Mouse (Mus musculus) intestine, embryonic 16.5 days (tissue): ENCODE measurements around the gene Ggt6. TPM values are rescaled to one million over a fixed set of nuclear protein-coding genes. Genes with fewer than 3 reads are reported as not detected.
A peak's percentile ranks its signal among the peaks of the same experiment; 100 is the strongest.

ENCODE experiments used
- ATAC-seq: fragments of 200-750 bp; cut with Nextera tagmentation; 2 replicates; pipeline ENCODE4 v1.8.0; 2017; ENCODE audit warnings: moderate TSS enrichment, moderate library complexity
- H3K27ac ChIP-seq: fragments of 300-500 bp; sonication (generic); 2 replicates; pipeline ENCODE4 v1.5.1; 2014; ENCODE audit warnings: mild to moderate bottlenecking, low read length
- H3K27me3 ChIP-seq: fragments of 300-500 bp; sonication (generic); replicated peaks from 2 replicates; pipeline ENCODE4 v1.6.1; 2014; ENCODE audit warnings: low read length, control low read depth, mixed read lengths; ENCODE audit not compliant: control insufficient read depth, insufficient read depth
- H3K36me3 ChIP-seq: fragments of 300-500 bp; sonication (generic); 2 replicates; pipeline ENCODE4 v1.6.1; 2014; ENCODE audit warnings: low read length, control low read depth; ENCODE audit not compliant: control insufficient read depth, insufficient read depth
- H3K4me1 ChIP-seq: fragments of 300-500 bp; sonication (generic); 2 replicates; pipeline ENCODE4 v1.6.1; 2014; ENCODE audit warnings: low read length, control low read depth, mixed read lengths; ENCODE audit not compliant: control insufficient read depth, insufficient read depth
- H3K4me2 ChIP-seq: fragments of 300-500 bp; sonication (generic); 2 replicates; pipeline ENCODE4 v1.6.1; 2014; ENCODE audit warnings: low read depth, low read length, control low read depth
- H3K4me3 ChIP-seq: fragments of 300-500 bp; sonication (generic); 2 replicates; pipeline ENCODE4 v1.5.1; 2014; ENCODE audit warnings: mild to moderate bottlenecking, low read length
- H3K9ac ChIP-seq: fragments of 300-500 bp; sonication (generic); 2 replicates; pipeline ENCODE4 v1.6.1; 2014; ENCODE audit warnings: low read depth, low read length
- H3K9me3 ChIP-seq: fragments of 300-500 bp; sonication (generic); 2 replicates; pipeline ENCODE4 v1.6.1; 2016; ENCODE audit warnings: low read length, control low read depth; ENCODE audit not compliant: control insufficient read depth
- WGBS: fragments of 180-500 bp; shearing (Covaris S2); extraction: QIAGEN DNeasy Blood & Tissue Kit; methylation state at CpG from one replicate; pipeline ENCODE4 v1.1.7; 2014; 5-methylcytosine and 5-hydroxymethylcytosine counted together
- polyA plus RNA-seq: library from polyadenylated mRNA; unstranded; fragments of >200 nt; fragmentation: Nextera tagmentation; extraction: Ambion mirVana; gene quantifications from 2 replicates; pipeline ENCODE4 v1.2.1, GENCODE M21; 2015

Gene Ggt6
- polyA plus RNA-seq, 1 experiment from 2014 or later = 19.2 TPM

DNA sequence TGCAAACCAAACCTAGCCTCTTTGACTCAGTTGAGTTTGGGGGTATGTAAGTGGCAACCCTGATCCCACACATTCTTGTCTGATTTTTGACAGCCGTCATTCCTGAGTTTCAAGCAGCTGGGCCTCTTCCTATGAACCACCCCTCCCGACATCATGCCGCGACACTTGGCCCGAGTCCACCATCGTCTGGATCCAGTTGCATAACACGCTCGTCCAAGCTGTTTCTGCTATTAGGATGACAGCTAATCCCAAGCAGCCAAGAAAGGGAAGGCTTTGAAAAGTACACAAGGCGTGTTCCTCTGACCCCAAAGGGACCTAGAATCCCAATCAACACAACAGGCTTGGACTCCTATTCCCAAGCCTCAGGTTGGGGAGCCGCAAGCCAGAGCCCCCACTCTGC, 38.3 kb upstream of the Ggt6 start:
- Histone ChIP-seq H3K4me3 (no peak overlapping the region), H3K4me2 (no peak overlapping the region), H3K27me3 (no peaks in the 10 kb centered on the region), H3K36me3 (peaks cover 4% of the 10 kb centered on the region; the same call in 1 of the 2 replicates), H3K9me3 (no peaks in the 10 kb centered on the region), H3K27ac (peak overlapping the region; percentile 69), H3K4me1 (peaks cover 17% of the 10 kb centered on the region), H3K9ac (no peak overlapping the region)
- peak; percentile 58; the same call in 1 of the 2 replicates for ATAC-seq
- WGBS = 57% methylated on average over 10 of the region's 10 CpGs

GRCm38 (mm10) chr11:72397811-72398525, 37.4 kb upstream of the Ggt6 start:
- 84% methylated on average over 8 of the region's 8 CpGs for WGBS
- H3K4me3 ChIP-seq = no peak overlapping the region
- H3K4me2 ChIP-seq = no peak overlapping the region
- H3K9ac ChIP-seq = no peak overlapping the region
- peaks cover 19% of the 10 kb centered on the region for H3K4me1 ChIP-seq
- H3K9me3 ChIP-seq = no peaks in the 10 kb centered on the region
- H3K27ac ChIP-seq = peak overlapping the region; percentile 69; the same call in 1 of the 2 replicates
- H3K27me3 ChIP-seq = no peaks in the 10 kb centered on the region
- peaks cover 4% of the 10 kb centered on the region; the same call in 1 of the 2 replicates for H3K36me3 ChIP-seq
- ATAC-seq = no peak

DNA sequence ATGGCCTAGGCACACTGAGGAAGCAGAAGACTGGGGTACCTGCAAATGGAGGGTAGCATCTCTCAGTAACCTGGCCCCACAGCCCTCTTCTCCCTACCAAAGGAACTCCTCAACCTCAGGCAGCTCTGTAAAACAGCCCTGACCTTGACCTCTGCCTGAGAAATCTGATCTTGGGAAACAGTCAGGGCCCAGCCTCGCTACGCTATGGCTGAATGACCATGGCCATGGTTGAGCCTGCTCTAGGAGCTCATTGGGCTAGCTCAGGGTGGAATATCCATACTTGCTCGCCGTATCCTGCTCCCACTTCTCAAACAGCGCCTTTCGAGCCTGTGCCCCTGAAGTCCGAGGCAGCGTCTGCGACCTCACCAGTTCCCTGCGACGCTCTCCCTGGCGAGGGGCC, 34.3 kb upstream of the Ggt6 start:
- H3K9ac ChIP-seq = no peak overlapping the region
- no peak overlapping the region for H3K27ac ChIP-seq
- 88% methylated on average over 12 of the region's 12 CpGs for WGBS

DNA sequence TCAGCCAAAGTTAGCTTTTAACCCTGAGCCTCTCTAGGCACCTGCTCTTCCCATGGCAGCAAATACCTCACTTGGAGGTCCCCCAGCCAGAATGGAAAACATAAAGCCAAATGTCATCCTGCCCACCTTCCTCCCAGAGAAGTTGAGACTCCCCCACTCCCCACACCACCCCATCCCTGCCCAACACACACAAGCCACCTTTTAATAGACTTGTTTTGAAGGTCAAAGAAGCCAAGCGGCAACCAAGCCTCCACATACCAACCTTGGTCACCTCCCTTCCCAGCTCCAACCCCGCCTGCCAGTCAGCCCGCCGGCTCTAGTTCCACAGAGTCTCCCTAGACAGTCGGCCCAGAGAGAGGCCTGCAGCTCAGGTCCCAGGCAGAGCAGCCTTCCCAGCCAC, 33.3 kb upstream of the Ggt6 start:
- ATAC-seq = no peak
- no peaks in the 10 kb centered on the region for H3K9me3 ChIP-seq
- no peaks in the 10 kb centered on the region for H3K27me3 ChIP-seq
- H3K9ac ChIP-seq = no peak overlapping the region
- H3K27ac ChIP-seq = no peak overlapping the region
- no peak overlapping the region for H3K4me3 ChIP-seq
- H3K4me2 ChIP-seq = no peak overlapping the region
- H3K36me3 ChIP-seq = peaks cover 4% of the 10 kb centered on the region; the same call in 1 of the 2 replicates
- peaks cover 24% of the 10 kb centered on the region for H3K4me1 ChIP-seq
- 65% methylated on average over 5 of the region's 5 CpGs for WGBS

More for the DNA sequence above, 34.3 kb upstream of the Ggt6 start:
- H3K4me3 ChIP-seq = no peak overlapping the region
- H3K4me2 ChIP-seq = no peak overlapping the region
- H3K4me1 ChIP-seq = peaks cover 24% of the 10 kb centered on the region
- H3K36me3 ChIP-seq = peaks cover 4% of the 10 kb centered on the region; the same call in 1 of the 2 replicates
- H3K9me3 ChIP-seq = no peaks in the 10 kb centered on the region
- ATAC-seq = no peak
- no peaks in the 10 kb centered on the region for H3K27me3 ChIP-seq

DNA sequence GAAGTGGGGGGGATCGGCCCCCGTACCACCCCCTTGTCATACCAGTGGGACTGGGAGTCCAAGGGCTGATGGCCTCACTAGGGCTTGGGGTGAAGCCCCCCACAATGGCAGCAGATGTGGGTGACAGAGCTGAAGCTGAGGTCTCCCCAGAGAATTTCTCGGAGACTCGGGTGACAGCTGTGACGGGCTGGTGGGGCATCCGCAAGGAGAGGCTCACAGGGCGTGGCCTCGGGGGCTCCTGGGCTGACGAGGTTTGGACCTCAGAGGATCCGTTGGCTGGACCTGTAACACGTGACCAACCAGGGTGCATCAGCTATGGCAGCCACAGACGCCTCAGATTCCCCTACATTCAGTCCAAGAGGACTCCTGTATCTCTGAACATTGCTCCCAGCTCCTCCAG, 32.4 kb upstream of the Ggt6 start:
- H3K36me3 ChIP-seq = peaks cover 4% of the 10 kb centered on the region; the same call in 1 of the 2 replicates
- H3K4me3 ChIP-seq = no peak overlapping the region
- no peak overlapping the region for H3K9ac ChIP-seq
- peaks cover 27% of the 10 kb centered on the region for H3K4me1 ChIP-seq
- no peak overlapping the region for H3K27ac ChIP-seq
- no peaks in the 10 kb centered on the region for H3K9me3 ChIP-seq
- H3K4me2 ChIP-seq = no peak overlapping the region
- H3K27me3 ChIP-seq = no peaks in the 10 kb centered on the region
- no peak for ATAC-seq
- 86% methylated on average over 12 of the region's 12 CpGs for WGBS

DNA sequence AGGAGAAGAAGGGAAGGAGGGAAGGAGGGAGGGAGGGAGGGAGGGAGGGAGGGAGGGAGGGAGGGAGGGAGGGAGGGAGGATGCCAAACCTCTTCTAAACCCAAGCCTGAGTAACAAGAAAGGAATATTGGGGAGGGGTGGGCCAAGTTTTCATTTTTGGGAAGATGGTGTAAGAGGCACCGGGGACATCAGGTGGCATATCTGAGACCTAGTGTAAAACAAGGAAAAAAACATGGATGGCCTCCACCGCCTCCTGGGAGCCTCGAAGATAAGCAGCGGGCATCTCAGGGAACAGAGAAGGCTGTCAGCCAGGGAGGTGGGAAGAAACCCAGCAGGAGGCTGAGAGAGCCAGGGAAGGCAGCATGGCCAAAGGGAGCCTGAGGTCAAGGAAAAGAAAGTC, 29.8 kb upstream of the Ggt6 start:
- H3K9ac ChIP-seq = no peak overlapping the region
- no peak overlapping the region for H3K4me2 ChIP-seq
- ATAC-seq = no peak
- no peaks in the 10 kb centered on the region for H3K27me3 ChIP-seq
- peaks cover 48% of the 10 kb centered on the region for H3K4me1 ChIP-seq
- 46% methylated on average over 4 of the region's 4 CpGs for WGBS
- H3K9me3 ChIP-seq = no peaks in the 10 kb centered on the region
- no peak overlapping the region for H3K4me3 ChIP-seq
- H3K27ac ChIP-seq = no peak overlapping the region
- H3K36me3 ChIP-seq = no peaks in the 10 kb centered on the region

DNA sequence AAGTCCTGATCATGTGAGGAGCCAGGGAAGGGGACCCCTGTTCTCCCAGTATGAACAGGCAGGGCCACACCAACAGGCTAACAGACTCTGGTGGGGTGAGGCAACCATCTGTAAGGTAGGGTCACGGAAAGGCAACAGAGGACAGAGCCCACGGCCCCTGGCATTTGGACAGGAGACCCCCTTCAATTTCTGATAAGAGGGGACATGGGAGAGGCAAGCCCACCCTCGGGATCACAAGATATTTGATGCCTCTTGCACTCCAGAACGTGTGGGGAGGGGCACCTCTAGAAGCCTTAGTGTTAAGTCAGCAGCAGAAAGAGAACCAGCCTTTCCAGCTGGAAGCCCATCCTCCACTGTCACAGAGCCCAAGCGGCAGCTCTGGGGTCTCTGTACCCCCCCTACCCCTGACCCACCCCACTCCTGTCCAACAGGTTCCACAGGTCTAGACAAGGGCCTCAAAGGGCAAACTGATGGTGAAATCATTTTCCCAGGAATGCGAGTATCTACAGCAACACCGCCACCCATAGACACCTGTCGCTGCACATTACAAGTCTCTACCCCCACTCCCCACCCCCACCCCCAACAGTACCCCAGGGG, 29.1 kb upstream of the Ggt6 start:
- H3K4me1 ChIP-seq = peaks cover 52% of the 10 kb centered on the region
- H3K9ac ChIP-seq = no peak overlapping the region; the same call in 1 of the 2 replicates
- H3K27ac ChIP-seq = no peak overlapping the region
- no peaks in the 10 kb centered on the region for H3K9me3 ChIP-seq
- peak; percentile 35; the same call in 1 of the 2 replicates for ATAC-seq
- WGBS = 49% methylated on average over 8 of the region's 8 CpGs
- no peaks in the 10 kb centered on the region for H3K36me3 ChIP-seq
- no peaks in the 10 kb centered on the region for H3K27me3 ChIP-seq
- no peak overlapping the region for H3K4me3 ChIP-seq
- peak overlapping the region; percentile 99; the same call in 1 of the 2 replicates for H3K4me2 ChIP-seq

DNA sequence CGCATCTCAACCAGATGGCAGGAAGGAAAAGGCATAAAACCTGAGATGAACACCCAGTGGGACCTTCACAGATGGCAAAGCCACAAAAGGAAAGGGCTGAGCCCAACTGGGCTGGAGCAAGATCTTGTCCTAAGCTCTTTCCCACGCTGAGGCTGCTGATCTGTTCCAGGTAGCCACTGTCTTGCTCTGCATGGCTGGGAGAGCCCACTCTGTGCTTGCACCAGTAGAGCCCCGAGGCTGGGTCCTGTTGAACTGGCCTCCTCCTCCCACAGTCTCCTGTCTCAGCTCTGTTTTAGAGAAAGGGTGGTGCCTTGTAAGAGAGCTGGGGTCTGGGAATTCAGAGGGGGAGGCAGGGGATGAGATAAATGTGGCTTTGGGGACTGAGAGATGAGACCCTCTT, 28.2 kb upstream of the Ggt6 start:
- peak overlapping the region; percentile 5; the same call in 1 of the 2 replicates for H3K27ac ChIP-seq
- no peak for ATAC-seq
- 25% methylated on average over 3 of the region's 3 CpGs for whole genome bisulfite sequencing

DNA sequence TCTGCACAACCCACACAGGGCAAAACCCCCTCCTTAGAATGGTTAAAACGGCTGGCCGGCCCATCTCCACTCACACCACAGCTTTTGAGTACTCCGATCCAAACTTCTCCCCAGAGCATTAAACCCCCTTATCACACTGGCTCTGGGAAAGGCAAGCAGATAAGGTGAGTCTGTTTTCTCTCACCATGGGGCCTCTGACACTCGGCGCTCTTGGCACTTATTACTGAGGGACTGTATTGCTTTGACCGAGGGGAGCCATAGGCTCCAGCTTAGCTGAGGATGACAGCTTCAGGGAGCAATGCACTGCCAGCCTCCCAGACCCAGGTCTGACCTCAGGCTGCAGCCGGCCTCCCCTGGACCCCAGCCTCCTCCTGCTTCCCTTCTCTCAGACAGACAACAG, 27.8 kb upstream of the Ggt6 start:
- H3K4me1 ChIP-seq = peaks cover 55% of the 10 kb centered on the region
- H3K27me3 ChIP-seq = no peaks in the 10 kb centered on the region
- H3K9me3 ChIP-seq = no peaks in the 10 kb centered on the region
- H3K9ac ChIP-seq = peak overlapping the region; percentile 39; the same call in 1 of the 2 replicates
- no peaks in the 10 kb centered on the region for H3K36me3 ChIP-seq
- H3K4me2 ChIP-seq = peak overlapping the region; percentile 99
- no peak for ATAC-seq
- H3K27ac ChIP-seq = peak overlapping the region; percentile 5; the same call in 1 of the 2 replicates
- peak overlapping the region; percentile 5; the same call in 1 of the 2 replicates for H3K4me3 ChIP-seq
- 13% methylated on average over 7 of the region's 7 CpGs for WGBS

More for the DNA sequence above, 28.2 kb upstream of the Ggt6 start:
- H3K4me2 ChIP-seq = peak overlapping the region; percentile 99
- peak overlapping the region; percentile 39; the same call in 1 of the 2 replicates for H3K9ac ChIP-seq
- H3K4me1 ChIP-seq = peaks cover 54% of the 10 kb centered on the region
- no peak overlapping the region for H3K4me3 ChIP-seq
- H3K9me3 ChIP-seq = no peaks in the 10 kb centered on the region
- no peaks in the 10 kb centered on the region for H3K27me3 ChIP-seq
- no peaks in the 10 kb centered on the region for H3K36me3 ChIP-seq
